Mouse (Mus musculus): ENCODE data around the gene Nfib.

- TF ChIP-seq CTCF (IDR thresholded peaks at IDR 0.05) = no peak
- TF ChIP-seq POLR2A (IDR thresholded peaks at IDR 0.05; ENCODE audit: insufficient read depth, low read depth, low read length) = no peak
- TF ChIP-seq EP300 (IDR thresholded peaks at IDR 0.05; ENCODE audit: insufficient read depth, low read depth, low read length) = no peak
Observed at GRCm38 (mm10) chr4:82290623-82291022, 414.9 kb downstream of the Nfib start.

Measured in heart, adult 2 months (tissue).